Mouse (Mus musculus): ENCODE measurements around the gene Lipt2. TPM values are rescaled to one million over a fixed set of nuclear protein-coding genes. Genes with fewer than 3 reads are reported as not detected.

Lipt2 gene
- total and polyA plus RNA-seq, 3 experiments, result 5.5 to 11.7 (median 10.9) TPM

DNA sequence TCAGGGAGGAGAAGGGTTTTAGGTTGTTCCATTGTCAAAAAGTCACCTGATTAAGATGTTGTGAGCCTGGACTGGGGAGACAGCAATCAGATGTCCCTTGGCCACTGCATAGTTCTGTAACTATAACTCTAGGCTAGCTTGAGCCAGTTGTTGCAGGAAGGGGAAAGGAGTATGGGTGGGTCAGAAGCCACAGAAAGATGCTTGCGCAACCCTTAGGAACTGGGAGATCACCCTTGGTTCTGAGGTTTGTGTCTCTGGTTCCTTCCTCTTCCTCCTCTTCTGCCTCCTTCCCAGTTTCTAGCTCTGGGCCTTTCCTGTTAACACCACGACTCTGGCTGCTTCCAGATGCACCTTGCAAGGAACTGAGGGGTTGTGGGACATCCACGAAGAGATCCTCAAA, 23.3 kb downstream of the Lipt2 start:
- H3K4me3 ChIP-seq (ENCODE audit: low read depth, low read length), result no peak overlapping the region
- no peak for TF ChIP-seq POLR2AphosphoS5 (IDR thresholded peaks at IDR 0.05; ENCODE audit: insufficient replicate concordance, low read depth, low read length)
- TF ChIP-seq GATA1 (IDR thresholded peaks at IDR 0.05; ENCODE audit: borderline replicate concordance, low read length), result no peak
- no peak for TF ChIP-seq GATA2 (IDR thresholded peaks at IDR 0.05; ENCODE audit: borderline replicate concordance, low read depth, low read length)
- DNase-seq (ENCODE audit: low spot score) (no peak), ATAC-seq (ENCODE audit: extremely low read depth, insufficient number of reproducible peaks, low FRiP score, poor library complexity, severe bottlenecking) (no peak)
- peaks cover 68% of the 10 kb centered on the region for H3K4me1 ChIP-seq (ENCODE audit: insufficient read depth, low read depth, low read length)
- H3K9me3 ChIP-seq (replicated peaks), result no peaks in the 10 kb centered on the region
- peaks cover 63% of the 10 kb centered on the region for H3K36me3 ChIP-seq (replicated peaks)
- no peaks in the 10 kb centered on the region for H3K27me3 ChIP-seq (ENCODE audit: insufficient read depth, low read length)

DNA sequence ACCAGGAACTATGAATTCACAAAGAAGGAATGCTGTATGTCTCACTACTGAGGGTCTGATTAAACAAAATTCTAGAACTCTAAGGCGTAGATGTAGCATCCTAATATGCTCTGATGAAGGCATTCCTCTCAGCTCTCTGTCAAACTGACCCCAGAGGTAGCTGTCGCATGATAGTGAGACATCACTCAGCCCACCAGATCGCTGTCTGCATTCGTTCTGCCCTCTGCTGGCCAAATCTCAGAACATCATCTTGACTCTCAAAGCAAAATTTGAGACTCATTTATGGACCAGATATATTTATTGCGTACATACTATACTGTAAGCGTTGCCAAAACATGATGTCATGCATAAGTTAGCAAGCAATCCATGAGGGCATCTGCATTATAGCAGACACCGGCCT, 28.5 kb downstream of the Lipt2 start:
- DNase-seq (ENCODE audit: low spot score), result peak; percentile 35

DNA sequence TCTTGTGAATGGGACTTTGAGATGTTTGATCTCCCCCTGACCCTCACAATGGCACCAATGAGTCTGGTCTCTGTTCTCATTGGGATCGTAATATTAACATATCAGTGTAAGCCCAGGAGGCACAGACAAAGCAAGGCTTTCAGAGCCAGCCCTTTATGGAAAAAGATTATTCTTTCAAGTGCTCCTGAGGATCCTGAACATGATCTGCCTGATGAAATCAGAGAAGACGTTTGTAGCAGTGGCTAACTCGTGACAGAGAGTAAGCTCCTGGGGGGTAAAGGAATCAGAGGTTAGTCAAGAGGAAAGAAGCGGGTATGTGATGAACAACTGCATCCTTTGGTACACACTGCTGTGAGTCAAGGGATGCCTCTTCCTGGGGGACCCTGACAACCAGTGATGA, 31.1 kb downstream of the Lipt2 start:
- DNase-seq (ENCODE audit: low spot score) (no peak), ATAC-seq (ENCODE audit: extremely low read depth, insufficient number of reproducible peaks, low FRiP score, poor library complexity, severe bottlenecking) (no peak)
- Histone ChIP-seq H3K36me3 (replicated peaks) (peaks cover 14% of the 10 kb centered on the region), H3K4me1 (ENCODE audit: insufficient read depth, low read depth, low read length) (peaks cover 4% of the 10 kb centered on the region; the same call in 1 of the 2 replicates), H3K9me3 (replicated peaks) (no peaks in the 10 kb centered on the region), H3K27me3 (ENCODE audit: insufficient read depth, low read length) (peaks cover 6% of the 10 kb centered on the region; the same call in 1 of the 2 replicates), H3K4me3 (ENCODE audit: low read depth, low read length) (no peak overlapping the region)
- no peak for TF ChIP-seq GATA1 (IDR thresholded peaks at IDR 0.05; ENCODE audit: borderline replicate concordance, low read length)
- TF ChIP-seq TAL1 (conservative IDR thresholded peaks at IDR 0.05; ENCODE audit: low read depth, low read length), result no peak
- no peak for TF ChIP-seq POLR2AphosphoS5 (IDR thresholded peaks at IDR 0.05; ENCODE audit: insufficient replicate concordance, low read depth, low read length)
- TF ChIP-seq CTCF (IDR thresholded peaks at IDR 0.05; ENCODE audit: low read depth, low read length), result no peak
- no peak for TF ChIP-seq GATA2 (IDR thresholded peaks at IDR 0.05; ENCODE audit: borderline replicate concordance, low read depth, low read length)

More for the DNA sequence above, 28.5 kb downstream of the Lipt2 start:
- H3K27me3 ChIP-seq (ENCODE audit: insufficient read depth, low read length), result peaks cover 6% of the 10 kb centered on the region; the same call in 1 of the 2 replicates
- no peak for ATAC-seq (ENCODE audit: extremely low read depth, insufficient number of reproducible peaks, low FRiP score, poor library complexity, severe bottlenecking)
- H3K9me3 ChIP-seq (replicated peaks), result no peaks in the 10 kb centered on the region
- H3K4me1 ChIP-seq (ENCODE audit: insufficient read depth, low read depth, low read length), result peaks cover 16% of the 10 kb centered on the region
- TF ChIP-seq CTCF (IDR thresholded peaks at IDR 0.05; ENCODE audit: low read depth, low read length) (0 out of 2 replicates have a peak, but pooled peaks have one; percentile 49), GATA1 (IDR thresholded peaks at IDR 0.05; ENCODE audit: borderline replicate concordance, low read length) (no peak)
- no peak overlapping the region for H3K4me3 ChIP-seq (ENCODE audit: low read depth, low read length)
- H3K36me3 ChIP-seq (replicated peaks), result peaks cover 36% of the 10 kb centered on the region

DNA sequence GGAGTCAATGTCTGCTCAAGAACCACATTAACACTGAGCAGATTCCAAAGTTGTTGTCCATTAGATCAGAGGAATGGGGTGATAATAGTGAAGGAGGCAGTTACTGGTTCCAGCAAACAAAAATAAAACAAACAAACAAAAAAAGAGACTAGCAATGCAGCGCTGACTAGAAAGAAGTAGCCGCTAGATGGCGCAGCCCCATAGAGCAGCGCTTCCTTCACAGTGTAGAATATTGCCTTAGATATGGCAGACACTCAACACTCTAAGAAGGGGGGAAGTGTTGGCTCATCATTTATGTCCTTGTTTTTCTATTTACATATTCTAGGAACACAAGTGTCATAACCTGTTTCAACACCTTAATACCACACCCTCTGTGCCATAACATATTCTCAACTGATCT, 31.7 kb downstream of the Lipt2 start:
- TF ChIP-seq CTCF (IDR thresholded peaks at IDR 0.05; ENCODE audit: low read depth, low read length), result peak; percentile 61
- TF ChIP-seq GATA2 (IDR thresholded peaks at IDR 0.05; ENCODE audit: borderline replicate concordance, low read depth, low read length), result no peak
- Histone ChIP-seq H3K4me1 (ENCODE audit: insufficient read depth, low read depth, low read length) (peaks cover 4% of the 10 kb centered on the region; the same call in 1 of the 2 replicates), H3K9me3 (replicated peaks) (no peaks in the 10 kb centered on the region), H3K36me3 (replicated peaks) (peaks cover 12% of the 10 kb centered on the region), H3K27me3 (ENCODE audit: insufficient read depth, low read length) (peaks cover 6% of the 10 kb centered on the region; the same call in 1 of the 2 replicates), H3K4me3 (ENCODE audit: low read depth, low read length) (no peak overlapping the region)
- DNase-seq (ENCODE audit: low spot score) (no peak), ATAC-seq (ENCODE audit: extremely low read depth, insufficient number of reproducible peaks, low FRiP score, poor library complexity, severe bottlenecking) (no peak)

DNA sequence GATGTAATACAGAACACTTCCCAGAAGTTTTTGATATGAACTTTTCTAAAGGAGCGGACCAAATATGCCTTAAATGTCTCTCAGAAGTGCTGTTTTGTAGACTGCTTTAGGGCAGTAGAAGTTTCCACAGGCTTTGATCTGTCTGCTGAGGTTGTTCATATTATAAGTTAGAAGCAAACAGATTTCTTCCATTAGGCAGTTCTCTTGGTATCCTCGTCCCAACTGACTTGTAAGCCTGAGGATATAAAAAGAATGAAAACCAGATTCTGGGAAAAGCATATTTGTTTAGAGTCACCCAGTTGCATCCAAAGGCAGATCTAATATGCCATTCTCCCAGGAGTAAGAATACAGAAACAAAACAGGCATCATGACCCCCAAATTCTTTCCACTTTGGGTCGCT, 42.1 kb downstream of the Lipt2 start:
- no peak for ATAC-seq (ENCODE audit: extremely low read depth, insufficient number of reproducible peaks, low FRiP score, poor library complexity, severe bottlenecking)
- H3K4me1 ChIP-seq (ENCODE audit: insufficient read depth, low read depth, low read length), result peaks cover 9% of the 10 kb centered on the region; the same call in 1 of the 2 replicates
- no peak for DNase-seq (ENCODE audit: low spot score)
- no peaks in the 10 kb centered on the region for H3K9me3 ChIP-seq (replicated peaks)
- TF ChIP-seq GATA2 (IDR thresholded peaks at IDR 0.05; ENCODE audit: borderline replicate concordance, low read depth, low read length), result no peak
- TF ChIP-seq GATA1 (IDR thresholded peaks at IDR 0.05; ENCODE audit: borderline replicate concordance, low read length), result no peak
- TF ChIP-seq POLR2AphosphoS5 (IDR thresholded peaks at IDR 0.05; ENCODE audit: insufficient replicate concordance, low read depth, low read length), result no peak
- peaks cover 23% of the 10 kb centered on the region for H3K27me3 ChIP-seq (ENCODE audit: insufficient read depth, low read length)
- H3K4me3 ChIP-seq (ENCODE audit: low read depth, low read length), result no peak overlapping the region
- H3K36me3 ChIP-seq (replicated peaks), result no peaks in the 10 kb centered on the region

DNA sequence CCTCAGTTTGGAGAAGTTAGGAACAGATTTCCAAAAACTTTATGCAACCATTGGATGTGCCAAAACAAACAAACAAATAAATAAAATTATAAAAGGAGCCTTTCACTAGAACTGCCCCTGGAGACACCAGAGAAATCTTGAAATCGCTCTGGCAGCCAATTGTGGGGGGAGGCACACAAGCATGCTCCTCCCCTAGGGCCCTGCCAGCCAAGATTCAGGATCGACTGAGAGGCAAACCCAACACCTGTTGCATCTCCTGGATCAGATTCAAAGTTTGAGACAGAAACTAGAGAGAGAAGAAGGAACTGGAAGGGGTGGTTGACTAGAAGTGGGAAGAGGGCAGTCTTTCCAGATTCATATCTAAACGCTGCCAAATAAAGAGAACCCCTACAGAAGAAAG, 44.5 kb downstream of the Lipt2 start:
- Histone ChIP-seq H3K4me1 (ENCODE audit: insufficient read depth, low read depth, low read length) (peaks cover 9% of the 10 kb centered on the region; the same call in 1 of the 2 replicates), H3K27me3 (ENCODE audit: insufficient read depth, low read length) (peaks cover 25% of the 10 kb centered on the region), H3K36me3 (replicated peaks) (no peaks in the 10 kb centered on the region), H3K9me3 (replicated peaks) (no peaks in the 10 kb centered on the region), H3K4me3 (ENCODE audit: low read depth, low read length) (no peak overlapping the region)
- no peak for TF ChIP-seq GATA2 (IDR thresholded peaks at IDR 0.05; ENCODE audit: borderline replicate concordance, low read depth, low read length)
- TF ChIP-seq GATA1 (IDR thresholded peaks at IDR 0.05; ENCODE audit: borderline replicate concordance, low read length), result no peak
- TF ChIP-seq CTCF (IDR thresholded peaks at IDR 0.05; ENCODE audit: low read depth, low read length), result no peak
- TF ChIP-seq POLR2AphosphoS5 (IDR thresholded peaks at IDR 0.05; ENCODE audit: insufficient replicate concordance, low read depth, low read length), result no peak
- TF ChIP-seq TAL1 (conservative IDR thresholded peaks at IDR 0.05; ENCODE audit: low read depth, low read length), result no peak
- no peak for ATAC-seq (ENCODE audit: extremely low read depth, insufficient number of reproducible peaks, low FRiP score, poor library complexity, severe bottlenecking)
- DNase-seq (ENCODE audit: low spot score), result no peak

DNA sequence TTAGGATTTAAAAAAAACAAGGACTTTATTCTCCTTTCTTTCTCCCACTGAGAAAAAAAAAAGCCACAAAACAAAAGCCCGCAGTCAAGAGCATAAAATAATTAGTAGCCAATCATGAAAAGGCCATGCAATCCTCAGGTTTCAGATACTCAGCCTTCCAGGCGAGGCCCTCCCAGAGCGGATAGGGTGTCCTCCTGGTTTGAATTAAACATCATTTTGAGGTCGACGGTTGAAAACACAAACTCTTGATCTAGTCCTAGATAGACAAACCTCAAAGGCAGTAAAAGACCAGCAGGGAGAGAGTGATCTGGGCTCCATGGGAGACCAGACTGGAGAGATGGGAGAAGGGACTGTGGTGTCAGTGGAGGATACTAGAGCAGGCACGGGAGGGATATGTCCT, 45.8 kb downstream of the Lipt2 start:
- H3K27me3 ChIP-seq (ENCODE audit: insufficient read depth, low read length), result peaks cover 26% of the 10 kb centered on the region
- no peak for TF ChIP-seq POLR2AphosphoS5 (IDR thresholded peaks at IDR 0.05; ENCODE audit: insufficient replicate concordance, low read depth, low read length)
- TF ChIP-seq GATA2 (IDR thresholded peaks at IDR 0.05; ENCODE audit: borderline replicate concordance, low read depth, low read length), result no peak
- no peak for TF ChIP-seq CTCF (IDR thresholded peaks at IDR 0.05; ENCODE audit: low read depth, low read length)
- no peak for TF ChIP-seq GATA1 (IDR thresholded peaks at IDR 0.05; ENCODE audit: borderline replicate concordance, low read length)
- TF ChIP-seq TAL1 (conservative IDR thresholded peaks at IDR 0.05; ENCODE audit: low read depth, low read length), result no peak
- no peak for DNase-seq (ENCODE audit: low spot score)
- H3K4me1 ChIP-seq (ENCODE audit: insufficient read depth, low read depth, low read length), result peaks cover 9% of the 10 kb centered on the region; the same call in 1 of the 2 replicates
- no peaks in the 10 kb centered on the region for H3K36me3 ChIP-seq (replicated peaks)
- ATAC-seq (ENCODE audit: extremely low read depth, insufficient number of reproducible peaks, low FRiP score, poor library complexity, severe bottlenecking), result no peak
- H3K9me3 ChIP-seq (replicated peaks), result no peaks in the 10 kb centered on the region
- no peak overlapping the region for H3K4me3 ChIP-seq (ENCODE audit: low read depth, low read length)

All from G1E (cell line).